Mouse (Mus musculus) layer of hippocampus, adult 9-10 months (tissue): ENCODE measurements around the gene Gm21773.
"Not testable (repeated sequence)": the region's sequence is repeated elsewhere in the genome, so short reads cannot be mapped to it uniquely, and the experiment has no call there.

Experiments
- DNase-seq: peaks from one replicate; pipeline ENCODE4 v3.0.0; 2022; ENCODE audit warnings: low spot score

Gm21773 gene

GRCm38 (mm10) chrY:25309260-25309659 lies at the start of gene Gm21773:
Gm21773 (minus strand) TSS chrY:25309360.
- not testable (repeated sequence) for DNase-seq
